Mouse (Mus musculus) adrenal gland, adult 10 weeks (tissue): ENCODE measurements around the gene Dupd1. TPM values are rescaled to one million over a fixed set of nuclear protein-coding genes. Genes with fewer than 3 reads are reported as not detected.

Experiments
- polyA plus RNA-seq: library from polyadenylated mRNA; stranded (reverse); fragments of 350-450 nt; fragmentation: Illumina TruSeq; extraction: RNeasy Lipid Tissue Mini Kit (QIAGEN cat#74804); gene quantifications from one replicate; pipeline ENCODE4 v1.2.3, GENCODE M21; 2014; ENCODE audit warnings: low read depth, low replicate concordance

The Dupd1 gene
- polyA plus RNA-seq, result not detected

GRCm38 (mm10) chr14:21714486-21714885 lies at the start of gene Dupd1:
Gene Dupd1, minus strand, starts transcription at chr14:21714576.

GRCm38 (mm10) chr14:21750881-21751542 lies 36.6 kb upstream of the Dupd1 start, which contains the start of gene Dusp13:
Gene Dusp13, minus strand, starts transcription at chr14:21751181.

GRCm38 (mm10) chr14:21750008-21750880 lies 35.9 kb upstream of the Dupd1 start, which contains the start of gene Samd8:
Gene Samd8, plus strand, starts transcription at chr14:21750531.

Other genes with a start within 250 kb of the Dupd1 start
- gene Kat6b, start 233.1 kb downstream of the Dupd1 start, polyA plus RNA-seq, result 18.3 TPM
- 71.3 TPM for gene Samd8, start 36.0 kb upstream of the Dupd1 start, polyA plus RNA-seq
- not detected for gene Dusp13, start 36.6 kb upstream of the Dupd1 start, polyA plus RNA-seq
- gene Vdac2, start 110.7 kb upstream of the Dupd1 start, polyA plus RNA-seq, result 273 TPM
- gene Comtd1, start 134.4 kb upstream of the Dupd1 start, polyA plus RNA-seq, result 1.3 TPM